Comparison of ENCODE assay signal across 8 mouse cellular contexts in the genomic region with DNA sequence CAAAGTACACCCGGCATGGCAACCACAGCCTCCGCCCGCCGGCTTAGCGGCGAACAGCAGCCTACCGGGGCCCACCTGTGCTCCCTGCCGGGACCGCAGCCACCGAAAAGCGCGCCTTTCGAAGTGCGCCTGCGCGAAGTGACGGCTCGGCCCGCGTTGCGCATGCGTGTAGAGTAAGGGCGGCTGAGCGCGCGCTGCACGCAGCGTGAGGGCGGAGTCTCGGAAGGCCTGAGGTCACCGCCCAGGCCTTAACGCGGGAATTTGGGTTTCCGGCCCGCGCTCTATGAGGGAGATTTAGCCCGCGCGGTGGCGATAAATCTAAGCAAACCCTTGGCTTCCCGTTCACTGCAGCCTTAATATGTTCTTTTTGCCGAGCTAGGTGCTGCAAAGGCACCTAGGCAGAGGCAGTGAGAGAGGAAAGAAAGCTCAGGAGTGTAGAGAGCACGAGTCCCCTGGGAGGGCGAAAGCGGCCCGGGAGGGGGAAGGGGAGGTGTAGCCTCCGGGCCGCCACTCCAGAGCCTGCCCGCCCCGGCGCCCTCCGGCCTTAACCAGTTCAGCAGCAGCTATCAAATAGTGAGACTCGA. TPM values are rescaled to one million over a fixed set of nuclear protein-coding genes. Genes with fewer than 3 reads are reported as not detected.
A peak's percentile ranks its signal among the peaks of the same experiment; 100 is the strongest.
DNase-seq lines count a peak whose midpoint lies in the region; ATAC-seq and TF ChIP-seq lines count a peak whose summit lies in the region.

A gene (minus strand): TSS at position 143 of the 584 bp plus-strand sequence.

- peak within 1 kb of the TSS; percentile 90 for H3K4me2 ChIP-seq in embryonic facial prominence, embryonic 14.5 days (ENCODE audit: low read depth, low read length)
- H3K4me2 ChIP-seq in limb, embryonic 13.5 days (replicated peaks): peak within 1 kb of the TSS; percentile 77
- H3K4me2 ChIP-seq in midbrain, embryonic 15.5 days: peak within 1 kb of the TSS; percentile 77

- peak; percentile 99 for DNase-seq in A20 (ENCODE audit: low read depth, low spot score)
- peak; percentile 98 for DNase-seq in embryonic facial prominence, embryonic 14.5 days (ENCODE audit: low spot score)
- peak; percentile 95 for DNase-seq in heart, adult 8-10 months (ENCODE audit: low spot score)
- DNase-seq in kidney, adult 9 months: peak; percentile 95
- DNase-seq in spleen, adult 18-20 months: peak; percentile 94 to 95

- H3K4me3 ChIP-seq in bone marrow, adult 2 months (replicated peaks; ENCODE audit: control insufficient read depth, low read depth, low read length): peak within 1 kb of the TSS; percentile 87
- peak within 1 kb of the TSS; percentile 75 for H3K4me3 ChIP-seq in embryonic facial prominence, embryonic 14.5 days (ENCODE audit: low read depth, low read length)
- H3K4me3 ChIP-seq in limb, embryonic 13.5 days: peak within 1 kb of the TSS; percentile 59
- peak within 1 kb of the TSS; percentile 65 for H3K4me3 ChIP-seq in midbrain, embryonic 15.5 days

- peaks cover 19% of the 10 kb centered on the region for H3K36me3 ChIP-seq in embryonic facial prominence, embryonic 14.5 days (ENCODE audit: control insufficient read depth, insufficient read depth, low read length)
- peaks cover 20% of the 10 kb centered on the region for H3K36me3 ChIP-seq in limb, embryonic 13.5 days
- no peaks in the 10 kb centered on the region for H3K36me3 ChIP-seq in midbrain, embryonic 15.5 days (replicated peaks)

- H3K9ac ChIP-seq in embryonic facial prominence, embryonic 14.5 days (ENCODE audit: low read depth, low read length): peak within 1 kb of the TSS; percentile 82
- H3K9ac ChIP-seq in limb, embryonic 13.5 days: peak within 1 kb of the TSS; percentile 80
- peak within 1 kb of the TSS; percentile 75 for H3K9ac ChIP-seq in midbrain, embryonic 15.5 days

- H3K9me3 ChIP-seq in embryonic facial prominence, embryonic 14.5 days (ENCODE audit: control insufficient read depth, low read length): no peaks in the 10 kb centered on the region
- no peaks in the 10 kb centered on the region for H3K9me3 ChIP-seq in limb, embryonic 13.5 days
- no peaks in the 10 kb centered on the region for H3K9me3 ChIP-seq in midbrain, embryonic 15.5 days

- peak; percentile 29; the same call in 1 of the 2 replicates for TF ChIP-seq CTCF in bone marrow, adult 2 months (IDR thresholded peaks at IDR 0.05; ENCODE audit: control insufficient read depth, insufficient read depth, low read length)

- under 1% methylated on average over 53 of the region's 53 CpGs for WGBS in bone marrow, adult 2 months
- 0% methylated on average over 43 of the region's 53 CpGs for WGBS in embryonic facial prominence, embryonic 14.5 days
- under 1% methylated on average over 53 of the region's 53 CpGs for WGBS in limb, embryonic 13.5 days
- 0% methylated on average over 53 of the region's 53 CpGs for WGBS in midbrain, embryonic 15.5 days

- no peaks in the 10 kb centered on the region for H3K27me3 ChIP-seq in embryonic facial prominence, embryonic 14.5 days (replicated peaks; ENCODE audit: control insufficient read depth, insufficient read depth, low read length)
- H3K27me3 ChIP-seq in limb, embryonic 13.5 days: no peaks in the 10 kb centered on the region
- no peaks in the 10 kb centered on the region for H3K27me3 ChIP-seq in midbrain, embryonic 15.5 days (replicated peaks)

- H3K4me1 ChIP-seq in bone marrow, adult 2 months (ENCODE audit: control insufficient read depth, insufficient read depth, low read length): no peaks in the 10 kb centered on the region; the same call in 1 of the 2 replicates
- H3K4me1 ChIP-seq in embryonic facial prominence, embryonic 14.5 days (ENCODE audit: control insufficient read depth, insufficient read depth, low read length): peaks cover 9% of the 10 kb centered on the region
- peaks cover 26% of the 10 kb centered on the region for H3K4me1 ChIP-seq in limb, embryonic 13.5 days
- H3K4me1 ChIP-seq in midbrain, embryonic 15.5 days: peaks cover 12% of the 10 kb centered on the region

- ATAC-seq in embryonic facial prominence, embryonic 14.5 days (ENCODE audit: low read depth): peak; percentile 96
- peak; percentile 96 for ATAC-seq in limb, embryonic 13.5 days (ENCODE audit: low FRiP score, low read depth)
- ATAC-seq in midbrain, embryonic 15.5 days (replicated peaks): peak; percentile 97

- peak within 1 kb of the TSS; percentile 85 for H3K27ac ChIP-seq in bone marrow, adult 2 months (ENCODE audit: control insufficient read depth, insufficient read depth, low read depth, low read length, poor library complexity)
- peak within 1 kb of the TSS; percentile 98 for H3K27ac ChIP-seq in embryonic facial prominence, embryonic 14.5 days (replicated peaks; ENCODE audit: low read depth, low read length)
- H3K27ac ChIP-seq in limb, embryonic 13.5 days: peak within 1 kb of the TSS; percentile 99
- H3K27ac ChIP-seq in midbrain, embryonic 15.5 days: peak within 1 kb of the TSS; percentile 93

- peak; percentile 92; the same call in 1 of the 2 replicates for TF ChIP-seq POLR2A in bone marrow, adult 2 months (IDR thresholded peaks at IDR 0.05; ENCODE audit: borderline replicate concordance, control insufficient read depth, low read depth, low read length)

RNA-seq across cellular contexts. Expression of the gene that starts here (rescaled TPM):
- polyA plus RNA-seq in bone marrow, adult 2 months (2011; ENCODE audit: insufficient read depth, insufficient read length, low replicate concordance, missing spikeins): 24.9 and 39.4 TPM in 2 replicates
- polyA plus RNA-seq in embryonic facial prominence, embryonic 14.5 days (2014; fragmentation: Nextera tagmentation; extraction: Ambion mirVana): 45.5 and 55.6 TPM in 2 replicates
- under 1 TPM; 0.28 to 0.46 (median 0.37) TPM for total RNA-seq in heart, adult 8-10 months (2022)
- polyA plus RNA-seq in limb, embryonic 13.5 days (2015; fragmentation: Nextera tagmentation; extraction: Ambion mirVana): 53.9 and 57.4 TPM in 2 replicates
- polyA plus RNA-seq in midbrain, embryonic 15.5 days (2015; fragmentation: Nextera tagmentation; extraction: Ambion mirVana): 9.8 and 12.5 TPM in 2 replicates

Comparison
In these comparisons a context has a peak if more than half of its experiments do, and no peak if none do; other contexts are left out.
1. Peak in every context shown above with its lines: DNase-seq, ATAC-seq, H3K4me3 ChIP-seq and H3K27ac ChIP-seq.
2. Peak in DNase-seq in heart, adult 8-10 months; RNA of the gene not detected or under 1 TPM.